ENCODE assay signal across 8 mouse cellular contexts in the genomic region with DNA sequence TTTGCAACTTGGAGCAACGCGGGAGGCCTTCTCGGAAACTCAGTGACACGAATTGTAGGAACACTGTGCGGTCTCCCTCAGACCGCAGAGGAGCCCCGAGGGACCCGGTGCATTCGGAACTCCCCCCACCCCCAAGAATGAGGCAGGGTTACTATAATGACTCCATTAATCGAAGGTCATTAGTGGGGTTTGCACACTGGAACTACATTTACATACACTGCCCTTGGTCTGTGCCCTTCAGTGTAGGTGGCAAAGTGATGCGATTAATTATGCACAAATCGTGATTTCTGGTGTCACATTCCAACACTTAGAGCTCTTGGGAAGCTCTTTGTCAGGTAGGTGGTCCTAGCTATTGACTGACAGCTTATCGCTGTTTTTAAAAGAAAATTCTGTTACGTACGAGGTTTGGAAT. TPM values are rescaled to one million over a fixed set of nuclear protein-coding genes. Genes with fewer than 3 reads are reported as not detected.
DNase-seq lines count a peak whose midpoint lies in the region; ATAC-seq and TF ChIP-seq lines count a peak whose summit lies in the region.

No protein-coding gene starts in this region.

- peak; percentile 52 for DNase-seq in CH12.LX (ENCODE audit: extremely low read depth)
- DNase-seq in forebrain, embryonic 14.5 days (ENCODE audit: low spot score) = peak; percentile 45
- DNase-seq in kidney, postnatal 25 days = peak; percentile 47 to 68
- no peak for DNase-seq in adrenal gland, adult 18-20 months (ENCODE audit: low spot score in 2 of 2)
- DNase-seq in layer of hippocampus, postnatal 25 days (ENCODE audit: extremely low spot score in 1 of 2, low spot score in 1 of 2) = no peak

- peak overlapping the region; percentile 58 for H3K4me3 ChIP-seq in erythroblast, embryonic 14.5 days (replicated peaks)
- peak overlapping the region in 2 of 3 experiments; percentile 61 to 63 for H3K4me3 ChIP-seq in CH12.LX (replicated peaks in 1 of 3; ENCODE audit: low read depth in 2 of 3, low read length in 2 of 3, poor library complexity in 1 of 3)
- peak overlapping the region; percentile 67 for H3K4me3 ChIP-seq in forebrain, embryonic 14.5 days (ENCODE audit: low read depth, low read length)
- H3K4me3 ChIP-seq in neural tube, embryonic 15.5 days (replicated peaks) = peak overlapping the region; percentile 60

- peak overlapping the region; percentile 40 for H3K9ac ChIP-seq in CH12.LX (ENCODE audit: insufficient read depth, low read depth)
- peak overlapping the region; percentile 62 for H3K9ac ChIP-seq in forebrain, embryonic 14.5 days (ENCODE audit: low read length)
- peak overlapping the region; percentile 60 for H3K9ac ChIP-seq in neural tube, embryonic 15.5 days (replicated peaks)

- H3K79me2 ChIP-seq in CH12.LX (replicated peaks; ENCODE audit: control insufficient read depth, extremely low read depth, insufficient read depth, poor library complexity, severe bottlenecking) = no peaks in the 10 kb centered on the region

- no peak for ATAC-seq in erythroblast, adult 5-6 weeks (replicated peaks; ENCODE audit: low FRiP score, poor library complexity, severe bottlenecking)
- no peak for ATAC-seq in forebrain, embryonic 14.5 days
- no peak for ATAC-seq in neural tube, embryonic 15.5 days (ENCODE audit: low FRiP score)

- no peak for TF ChIP-seq CTCF in CH12.LX (conservative IDR thresholded peaks at IDR 0.05 in 1 of 2, IDR thresholded peaks at IDR 0.05 in 1 of 2; ENCODE audit: low read depth in 2 of 2, low read length in 2 of 2)

- 1% methylated on average over 15 of the region's 15 CpGs for WGBS in forebrain, embryonic 14.5 days
- 1% methylated on average over 15 of the region's 15 CpGs for WGBS in neural tube, embryonic 15.5 days

- H3K9me3 ChIP-seq in erythroblast, embryonic 14.5 days (ENCODE audit: control insufficient read depth, low read length) = no peaks in the 10 kb centered on the region; the same call in 1 of the 2 replicates
- peaks cover 6% of the 10 kb centered on the region for H3K9me3 ChIP-seq in CH12.LX (replicated peaks; ENCODE audit: low read length)
- no peaks in the 10 kb centered on the region for H3K9me3 ChIP-seq in forebrain, embryonic 14.5 days (replicated peaks; ENCODE audit: control insufficient read depth, low read length)
- H3K9me3 ChIP-seq in neural tube, embryonic 15.5 days (replicated peaks) = no peaks in the 10 kb centered on the region

- dilution Hi-C loops in CH12.LX (cut with MboI; ENCODE audit: extremely low pct_ligation_motif_present, extremely low pct_unique_long_range_greater_than_20kb, low sequenced_read_pairs) = no loop called here

- TF ChIP-seq EP300 in CH12.LX (IDR thresholded peaks at IDR 0.05; ENCODE audit: low read length) = peak; percentile 38; the same call in 1 of the 2 replicates

- H3K4me2 ChIP-seq in CH12.LX (ENCODE audit: insufficient read depth, low read depth, poor library complexity, severe bottlenecking) = peak overlapping the region; percentile 93
- H3K4me2 ChIP-seq in forebrain, embryonic 14.5 days (ENCODE audit: low read length) = peak overlapping the region; percentile 97
- H3K4me2 ChIP-seq in neural tube, embryonic 15.5 days = peak overlapping the region; percentile 96

- in situ Hi-C loops in CH12.LX (cut with MboI; ENCODE audit: low pct_ligation_motif_present, low pct_unique_long_range_greater_than_20kb, low sequenced_read_pairs) = loop anchor here (10.0 to 25.0 kb wide), 5 partner anchors 318 to 1191 kb away; no protein-coding TSS in a partner anchor

- H3K27ac ChIP-seq in CH12.LX (ENCODE audit: insufficient read depth, low read depth) = no peak overlapping the region
- H3K27ac ChIP-seq in forebrain, embryonic 14.5 days (ENCODE audit: low read depth, low read length) = peak overlapping the region; percentile 74
- H3K27ac ChIP-seq in neural tube, embryonic 15.5 days (replicated peaks) = peak overlapping the region; percentile 93

- peaks cover 98% of the 10 kb centered on the region for H3K27me3 ChIP-seq in erythroblast, embryonic 14.5 days (ENCODE audit: control insufficient read depth)
- H3K27me3 ChIP-seq in CH12.LX (replicated peaks) = peaks cover 27% of the 10 kb centered on the region
- H3K27me3 ChIP-seq in forebrain, embryonic 14.5 days (replicated peaks; ENCODE audit: control insufficient read depth, insufficient read depth, low read length) = no peaks in the 10 kb centered on the region
- no peaks in the 10 kb centered on the region for H3K27me3 ChIP-seq in neural tube, embryonic 15.5 days (replicated peaks)

- TF ChIP-seq POLR2A in CH12.LX (IDR thresholded peaks at IDR 0.05; ENCODE audit: low read depth, low read length) = no peak

- no peaks in the 10 kb centered on the region for H3K36me3 ChIP-seq in erythroblast, embryonic 14.5 days (ENCODE audit: control insufficient read depth)
- H3K36me3 ChIP-seq in CH12.LX (replicated peaks in 1 of 2; ENCODE audit: control insufficient read depth in 1 of 2, insufficient read depth in 1 of 2, low read length in 1 of 2) = no peaks in the 10 kb centered on the region
- no peaks in the 10 kb centered on the region for H3K36me3 ChIP-seq in forebrain, embryonic 14.5 days (ENCODE audit: control insufficient read depth, insufficient read depth, low read length)
- H3K36me3 ChIP-seq in neural tube, embryonic 15.5 days = no peaks in the 10 kb centered on the region

- H3K4me1 ChIP-seq in erythroblast, embryonic 14.5 days (ENCODE audit: control insufficient read depth) = peaks cover 7% of the 10 kb centered on the region
- H3K4me1 ChIP-seq in CH12.LX (ENCODE audit: control insufficient read depth in 1 of 2, insufficient read depth in 2 of 2) = peaks cover 15 to 40% of the 10 kb centered on the region in 2 experiments
- peaks cover 32% of the 10 kb centered on the region for H3K4me1 ChIP-seq in forebrain, embryonic 14.5 days (ENCODE audit: control insufficient read depth, insufficient read depth, low read length)
- H3K4me1 ChIP-seq in neural tube, embryonic 15.5 days = peaks cover 79% of the 10 kb centered on the region

- no peak for TF ChIP-seq RAD21 in CH12.LX (IDR thresholded peaks at IDR 0.05; ENCODE audit: low read depth, low read length)

TF ChIP-seq in CH12.LX, 34 proteins besides CTCF, POLR2A, EP300 and RAD21:
- no peak for TF ChIP-seq CHD2 (IDR thresholded peaks at IDR 0.05; ENCODE audit: low read length)
- TF ChIP-seq ETS1 (conservative IDR thresholded peaks at IDR 0.05; ENCODE audit: low read depth, low read length) = 0 out of 2 replicates have a peak, but pooled peaks have one; percentile 13
- no peak for TF ChIP-seq UBTF (IDR thresholded peaks at IDR 0.05; ENCODE audit: low read depth, low read length)
- TF ChIP-seq GABPA (IDR thresholded peaks at IDR 0.05; ENCODE audit: insufficient replicate concordance, low read depth, low read length) = no peak
- no peak for TF ChIP-seq ELF1 (IDR thresholded peaks at IDR 0.05; ENCODE audit: low read depth, low read length)
- TF ChIP-seq MYC (IDR thresholded peaks at IDR 0.05; ENCODE audit: low read depth, low read length) = 0 out of 2 replicates have a peak, but pooled peaks have one; percentile 12
- no peak; the same call in 1 of the 2 replicates for TF ChIP-seq IRF4 (IDR thresholded peaks at IDR 0.05; ENCODE audit: low read depth, low read length)
- peak; percentile 69; the same call in 1 of the 2 replicates for TF ChIP-seq MAFK (IDR thresholded peaks at IDR 0.05; ENCODE audit: insufficient replicate concordance, low read length)
- peak; percentile 72 for TF ChIP-seq BHLHE40 (IDR thresholded peaks at IDR 0.05; ENCODE audit: low read depth, low read length)
- TF ChIP-seq SMC3 (IDR thresholded peaks at IDR 0.05; ENCODE audit: low read depth, low read length) = no peak
- no peak for TF ChIP-seq MXI1 (IDR thresholded peaks at IDR 0.05; ENCODE audit: low read depth, low read length)
- no peak for TF ChIP-seq PAX5 (IDR thresholded peaks at IDR 0.05; ENCODE audit: low read length)
- no peak for TF ChIP-seq ZKSCAN1 (IDR thresholded peaks at IDR 0.05; ENCODE audit: borderline replicate concordance, low read depth, low read length)
- TF ChIP-seq ZMIZ1 (IDR thresholded peaks at IDR 0.05; ENCODE audit: low read depth, low read length) = no peak

RNA-seq across cellular contexts. Expression of a gene that starts 0.3 kb away (rescaled TPM):
- 0.06 TPM in 1 of 2 replicates, not detected in the other for polyA plus RNA-seq in erythroblast, embryonic 14.5 days (2012)
- total RNA-seq in erythroblast, adult 5-6 weeks (2015; ENCODE audit: low replicate concordance) = 49.2 and 51.4 TPM in 2 replicates
- 22.7 and 30.4 TPM in 2 replicates for total RNA-seq in erythroblast, adult 5-6 weeks (2017; ENCODE audit: low replicate concordance)
- total RNA-seq in CH12.LX (2012; rRNA removed) = 11.5 and 12.4 TPM in 2 replicates
- total RNA-seq in CH12.LX (2014; rRNA removed) = 38.0 and 42.9 TPM in 2 replicates
- 13.7 and 14.2 TPM in 2 replicates for polyA plus RNA-seq in CH12.LX (2012; ENCODE audit: insufficient read length, low read depth)
- 538 and 542 TPM in 2 replicates for polyA plus RNA-seq in forebrain, embryonic 14.5 days (2014; fragmentation: Nextera tagmentation; extraction: Ambion mirVana)
- polyA plus RNA-seq in neural tube, embryonic 15.5 days (2015; fragmentation: Nextera tagmentation; extraction: Ambion mirVana) = 252 and 258 TPM in 2 replicates
- 100 to 1,000 TPM; 404 to 543 TPM for total RNA-seq in adrenal gland, adult 18-20 months (2021)
- total RNA-seq in layer of hippocampus, postnatal 25 days (2021) = 100 to 1,000 TPM in 1 of 2 experiments, 10 to 100 TPM in 1; 91.6 to 124 TPM

Comparison
In these comparisons a context has a peak if more than half of its experiments do, and no peak if none do; other contexts are left out.
1. DNase-seq: peak in CH12.LX (single experiment), forebrain, embryonic 14.5 days (single experiment) and kidney, postnatal 25 days (2 of 2); none in adrenal gland, adult 18-20 months (0 of 2) and layer of hippocampus, postnatal 25 days (0 of 2).
2. Peak in every context shown above with its lines, with median percentiles within 50 percentile points of each other: H3K4me3 ChIP-seq, H3K4me2 ChIP-seq and H3K9ac ChIP-seq.